Mouse (Mus musculus): ENCODE data around the gene Gm29110. TPM values are rescaled to one million over a fixed set of nuclear protein-coding genes. Genes with fewer than 3 reads are reported as not detected.
"Not testable (repeated sequence)": the region's sequence is repeated elsewhere in the genome, so short reads cannot be mapped to it uniquely, and the experiment has no call there.

Gene Gm29110
- not detected in 2 replicates for polyA plus RNA-seq (2012; rRNA removed)

DNA sequence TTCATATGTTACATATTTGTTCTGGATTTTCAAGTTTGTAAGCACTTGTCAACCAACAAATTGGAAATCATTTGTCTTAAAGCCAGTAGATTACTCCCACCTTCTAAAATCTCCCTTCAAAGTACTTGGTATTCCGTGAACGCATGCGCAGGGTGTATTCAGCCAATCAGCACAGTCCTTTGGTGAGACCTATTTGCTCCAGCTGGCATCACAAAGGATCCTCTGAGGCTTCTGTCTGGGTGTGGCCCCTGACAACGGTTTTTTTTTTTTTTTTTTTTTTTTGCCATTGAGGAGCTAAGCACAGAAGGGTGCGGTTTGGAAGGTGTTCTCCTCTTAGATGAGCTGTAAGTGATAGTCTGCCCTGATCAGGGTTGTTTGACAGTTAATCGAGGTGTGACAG lies at the start of gene Gm29110:
Gene Gm29110, plus strand, starts transcription at position 301 of the 400 bp plus-strand sequence.
- DNase-seq (ENCODE audit: extremely low spot score in 1 of 2, low spot score in 1 of 2), result not testable (repeated sequence)

Other genes starting within 250 kb of the Gm29110 start
- gene Gm21913, start 153.4 kb downstream of the Gm29110 start, polyA plus RNA-seq (2012; rRNA removed), result not detected in 2 replicates